Mouse (Mus musculus): ENCODE measurements at regions not wholly inside any gene's neighbourhood (a gene's known extent, or its start where the extent isn't known, plus 50 kb on each side); places are given as distances from the start of the nearest gene placed in this dataset.
A peak's percentile ranks its signal among the peaks of the same experiment; 100 is the strongest.

- ATAC-seq, result peak; percentile 100
- DNase-seq (ENCODE audit: low spot score), result no peak
- Histone ChIP-seq H3K27ac (ENCODE audit: low read depth, low read length) (no peak overlapping the region), H3K4me2 (ENCODE audit: low read length) (no peak overlapping the region), H3K4me3 (ENCODE audit: low read depth, low read length) (no peak overlapping the region), H3K9me3 (replicated peaks; ENCODE audit: control insufficient read depth, low read length) (no peaks in the 10 kb centered on the region), H3K4me1 (ENCODE audit: control insufficient read depth, insufficient read depth, low read length) (no peaks in the 10 kb centered on the region), H3K36me3 (ENCODE audit: control insufficient read depth, insufficient read depth, low read length) (no peaks in the 10 kb centered on the region), H3K27me3 (replicated peaks; ENCODE audit: control insufficient read depth, insufficient read depth, low read length) (no peaks in the 10 kb centered on the region), H3K9ac (ENCODE audit: low read length) (no peak overlapping the region)
- 79% methylated on average over 14 of the region's 14 CpGs for WGBS
These were observed 830.9 kb upstream of the Tyrp1 start for GRCm38 (mm10) chr4:80002738-80003635.

DNA sequence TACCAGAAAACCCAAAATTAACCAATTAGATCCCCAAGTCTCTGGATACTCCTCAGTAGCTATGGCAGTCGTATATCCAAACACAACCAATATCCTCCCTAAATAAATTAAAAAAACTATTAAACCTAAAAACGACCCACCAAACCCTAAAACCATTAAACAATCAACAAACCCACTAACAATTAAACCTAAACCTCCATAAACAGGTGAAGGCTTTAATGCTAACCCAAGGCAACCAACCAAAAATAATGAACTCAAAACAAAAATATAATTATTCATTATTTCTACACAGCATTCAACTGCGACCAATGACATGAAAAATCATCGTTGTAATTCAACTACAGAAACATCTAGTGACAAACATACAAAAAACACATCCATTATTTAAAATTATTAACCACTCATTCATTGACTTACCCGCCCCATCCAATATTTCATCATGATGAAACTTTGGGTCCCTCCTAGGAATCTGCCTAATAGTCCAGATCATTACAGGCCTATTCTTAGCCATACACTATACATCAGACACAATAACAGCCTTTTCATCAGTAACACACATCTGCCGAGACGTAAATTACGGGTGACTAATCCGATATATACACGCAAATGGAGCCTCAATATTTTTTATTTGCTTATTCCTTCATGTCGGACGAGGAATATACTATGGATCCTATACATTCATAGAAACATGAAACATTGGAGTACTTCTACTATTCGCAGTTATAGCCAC is 830.1 kb upstream of the Tyrp1 start:
- Histone ChIP-seq H3K9me3 (replicated peaks; ENCODE audit: control insufficient read depth, low read length) (no peaks in the 10 kb centered on the region), H3K36me3 (ENCODE audit: control insufficient read depth, insufficient read depth, low read length) (no peaks in the 10 kb centered on the region), H3K27me3 (replicated peaks; ENCODE audit: control insufficient read depth, insufficient read depth, low read length) (no peaks in the 10 kb centered on the region), H3K4me1 (ENCODE audit: control insufficient read depth, insufficient read depth, low read length) (no peaks in the 10 kb centered on the region), H3K4me2 (ENCODE audit: low read length) (no peak overlapping the region), H3K27ac (ENCODE audit: low read depth, low read length) (no peak overlapping the region), H3K4me3 (ENCODE audit: low read depth, low read length) (no peak overlapping the region), H3K9ac (ENCODE audit: low read length) (no peak overlapping the region)
- WGBS, result 89% methylated on average over 13 of the region's 13 CpGs
- peak; percentile 91 for ATAC-seq
- DNase-seq (ENCODE audit: low spot score), result no peak

GRCm38 (mm10) chr4:80004366-80004700 is 829.6 kb upstream of the Tyrp1 start:
- DNase-seq (ENCODE audit: low spot score) (no peak), ATAC-seq (no peak)
- Histone ChIP-seq H3K27me3 (replicated peaks; ENCODE audit: control insufficient read depth, insufficient read depth, low read length) (no peaks in the 10 kb centered on the region), H3K9ac (ENCODE audit: low read length) (no peak overlapping the region), H3K4me3 (ENCODE audit: low read depth, low read length) (no peak overlapping the region), H3K4me1 (ENCODE audit: control insufficient read depth, insufficient read depth, low read length) (no peaks in the 10 kb centered on the region), H3K27ac (ENCODE audit: low read depth, low read length) (no peak overlapping the region), H3K9me3 (replicated peaks; ENCODE audit: control insufficient read depth, low read length) (no peaks in the 10 kb centered on the region), H3K36me3 (ENCODE audit: control insufficient read depth, insufficient read depth, low read length) (no peaks in the 10 kb centered on the region), H3K4me2 (ENCODE audit: low read length) (no peak overlapping the region)
- WGBS, result 89% methylated on average over 4 of the region's 4 CpGs

GRCm38 (mm10) chr4:80004788-80005187 is 829.1 kb upstream of the Tyrp1 start:
- H3K27me3 ChIP-seq (replicated peaks; ENCODE audit: control insufficient read depth, insufficient read depth, low read length), result no peaks in the 10 kb centered on the region
- no peaks in the 10 kb centered on the region for H3K36me3 ChIP-seq (ENCODE audit: control insufficient read depth, insufficient read depth, low read length)
- no peaks in the 10 kb centered on the region for H3K4me1 ChIP-seq (ENCODE audit: control insufficient read depth, insufficient read depth, low read length)
- no peak overlapping the region for H3K4me2 ChIP-seq (ENCODE audit: low read length)
- H3K27ac ChIP-seq (ENCODE audit: low read depth, low read length), result no peak overlapping the region
- no peak overlapping the region for H3K9ac ChIP-seq (ENCODE audit: low read length)
- no peak for ATAC-seq
- H3K9me3 ChIP-seq (replicated peaks; ENCODE audit: control insufficient read depth, low read length), result no peaks in the 10 kb centered on the region
- 95% methylated on average over 4 of the region's 4 CpGs for WGBS
- DNase-seq (ENCODE audit: low spot score), result no peak
- H3K4me3 ChIP-seq (ENCODE audit: low read depth, low read length), result no peak overlapping the region

DNA sequence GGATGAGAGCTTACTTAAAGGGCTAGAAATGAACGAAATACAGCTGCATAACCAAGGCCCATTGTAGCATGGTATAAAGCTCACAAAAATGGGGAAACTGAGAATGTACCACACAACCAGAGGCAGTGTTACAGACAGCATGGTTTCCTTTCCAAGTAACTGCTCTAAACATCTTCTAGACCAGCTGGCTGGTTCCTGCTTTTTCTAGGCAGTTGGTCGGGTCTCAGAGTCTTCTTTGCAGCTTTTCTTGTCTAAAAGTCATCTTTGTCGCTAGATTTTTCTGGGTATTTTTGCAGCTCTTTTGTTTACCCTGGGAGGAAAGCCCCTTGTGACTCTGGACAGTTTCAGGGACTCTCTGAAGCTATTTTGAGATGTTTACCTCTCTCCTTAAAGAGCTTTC is 806.0 kb upstream of the Tyrp1 start:
- DNase-seq (ENCODE audit: low spot score) (no peak), ATAC-seq (no peak)
- H3K27ac ChIP-seq (ENCODE audit: low read depth, low read length), result no peak overlapping the region
- H3K9ac ChIP-seq (ENCODE audit: low read length), result no peak overlapping the region
- H3K27me3 ChIP-seq (replicated peaks; ENCODE audit: control insufficient read depth, insufficient read depth, low read length), result no peaks in the 10 kb centered on the region
- no peak overlapping the region for H3K4me2 ChIP-seq (ENCODE audit: low read length)
- H3K4me1 ChIP-seq (ENCODE audit: control insufficient read depth, insufficient read depth, low read length), result no peaks in the 10 kb centered on the region
- WGBS, result 63% methylated on average over 3 of the region's 3 CpGs
- no peaks in the 10 kb centered on the region for H3K9me3 ChIP-seq (replicated peaks; ENCODE audit: control insufficient read depth, low read length)
- no peaks in the 10 kb centered on the region for H3K36me3 ChIP-seq (ENCODE audit: control insufficient read depth, insufficient read depth, low read length)
- no peak overlapping the region for H3K4me3 ChIP-seq (ENCODE audit: low read depth, low read length)

GRCm38 (mm10) chr4:80047956-80048355 is 786.0 kb upstream of the Tyrp1 start:
- 64% methylated on average over 6 of the region's 6 CpGs for WGBS
- Histone ChIP-seq H3K27ac (ENCODE audit: low read depth, low read length) (no peak overlapping the region), H3K4me3 (ENCODE audit: low read depth, low read length) (no peak overlapping the region), H3K4me2 (ENCODE audit: low read length) (no peak overlapping the region), H3K9ac (ENCODE audit: low read length) (no peak overlapping the region), H3K27me3 (replicated peaks; ENCODE audit: control insufficient read depth, insufficient read depth, low read length) (no peaks in the 10 kb centered on the region), H3K4me1 (ENCODE audit: control insufficient read depth, insufficient read depth, low read length) (no peaks in the 10 kb centered on the region), H3K36me3 (ENCODE audit: control insufficient read depth, insufficient read depth, low read length) (no peaks in the 10 kb centered on the region), H3K9me3 (replicated peaks; ENCODE audit: control insufficient read depth, low read length) (no peaks in the 10 kb centered on the region)
- peak; percentile 93 for ATAC-seq
- DNase-seq (ENCODE audit: low spot score), result peak; percentile 66
